Mouse (Mus musculus) hindbrain, postnatal 0 days (tissue): ENCODE results near the gene Sele. TPM values are rescaled to one million over a fixed set of nuclear protein-coding genes. Genes with fewer than 3 reads are reported as not detected.

Experiments used
- ATAC-seq: fragments of 200-750 bp; cut with Nextera tagmentation; 2 replicates; pipeline ENCODE4 v1.8.0; 2017; ENCODE audit warnings: mild to moderate bottlenecking, moderate TSS enrichment, moderate library complexity
- DNase-seq: peaks from one replicate; pipeline ENCODE4 v3.0.0-alpha.2; 2015; ENCODE audit warnings: low spot score
- H3K27ac ChIP-seq: fragments of 300-500 bp; sonication (generic); 2 replicates; pipeline ENCODE4 v1.5.1; 2014; ENCODE audit warnings: mild to moderate bottlenecking
- H3K27me3 ChIP-seq: fragments of 300-500 bp; sonication (generic); 2 replicates; pipeline ENCODE4 v1.6.1; 2014; ENCODE audit warnings: low read length, mixed read lengths; ENCODE audit not compliant: insufficient read depth
- H3K36me3 ChIP-seq: fragments of 300-500 bp; sonication (generic); 2 replicates; pipeline ENCODE4 v1.6.1; 2014; ENCODE audit warnings: low read length, mixed read lengths; ENCODE audit not compliant: insufficient read depth
- H3K4me1 ChIP-seq: fragments of 300-500 bp; sonication (generic); 2 replicates; pipeline ENCODE4 v1.6.1; 2014; ENCODE audit warnings: antibody characterized with exemption, low read length, mixed read lengths; ENCODE audit not compliant: insufficient read depth
- H3K4me2 ChIP-seq: fragments of 300-500 bp; sonication (generic); 2 replicates; pipeline ENCODE4 v1.6.1; 2014; ENCODE audit warnings: low read depth, mild to moderate bottlenecking, low read length, moderate library complexity, mixed read lengths
- H3K4me3 ChIP-seq: fragments of 300-500 bp; sonication (generic); 2 replicates; pipeline ENCODE4 v1.5.1; 2014; ENCODE audit warnings: low read length
- H3K9ac ChIP-seq: fragments of 300-500 bp; sonication (generic); replicated peaks from 2 replicates; pipeline ENCODE4 v1.6.1; 2014; ENCODE audit warnings: mild to moderate bottlenecking, low read length, moderate library complexity, mixed read lengths
- H3K9me3 ChIP-seq: fragments of 300-500 bp; sonication (generic); 2 replicates; pipeline ENCODE4 v1.6.1; 2016; ENCODE audit warnings: low read length, mixed read lengths
- CTCF ChIP-seq: IDR thresholded peaks from 2 replicates; pipeline ENCODE4 v1.5.1; 2016; ENCODE audit warnings: antibody characterized with exemption, control low read depth, low read depth
- WGBS: fragments of 180-500 bp; shearing (Covaris S2); extraction: QIAGEN DNeasy Blood & Tissue Kit; methylation state at CpG from one replicate; pipeline ENCODE4 v1.1.7; 2014; 5-methylcytosine and 5-hydroxymethylcytosine counted together
- polyA plus RNA-seq: library from polyadenylated mRNA; unstranded; fragments of >200 nt; fragmentation: Nextera tagmentation; extraction: Ambion mirVana; gene quantifications from 2 replicates; pipeline ENCODE4 v1.2.1, GENCODE M21; 2015
- total RNA-seq: library from RNA; depleted of rRNA; stranded (reverse); fragments of >200 nt; gene quantifications from 2 replicates; pipeline ENCODE4 v1.2.3, GENCODE M21; 2014

Gene Sele
- total and polyA plus RNA-seq, 2 experiments from 2014 or later, result not detected

GRCm38 (mm10) chr1:164073091-164073490, 25.1 kb downstream of the Sele start:
- 86% methylated on average over 9 of the region's 9 CpGs for WGBS
- no peak for TF ChIP-seq CTCF
- H3K4me1 ChIP-seq, result no peaks in the 10 kb centered on the region

GRCm38 (mm10) chr1:164073803-164074202, 25.8 kb downstream of the Sele start:
- TF ChIP-seq CTCF, result no peak
- Histone ChIP-seq H3K4me3 (no peak overlapping the region), H3K4me2 (no peak overlapping the region), H3K27ac (no peak overlapping the region), H3K27me3 (no peaks in the 10 kb centered on the region), H3K36me3 (no peaks in the 10 kb centered on the region), H3K9me3 (no peaks in the 10 kb centered on the region), H3K9ac (no peak overlapping the region), H3K4me1 (no peaks in the 10 kb centered on the region)
- 90% methylated on average over 7 of the region's 7 CpGs for WGBS
- ATAC-seq, result no peak
- no peak for DNase-seq

More at GRCm38 (mm10) chr1:164073091-164073490, 25.1 kb downstream of the Sele start:
- H3K27me3 ChIP-seq, result no peaks in the 10 kb centered on the region
- H3K4me3 ChIP-seq, result no peak overlapping the region
- H3K27ac ChIP-seq, result no peak overlapping the region
- no peaks in the 10 kb centered on the region for H3K9me3 ChIP-seq
- no peaks in the 10 kb centered on the region for H3K36me3 ChIP-seq
- no peak overlapping the region for H3K4me2 ChIP-seq
- H3K9ac ChIP-seq, result no peak overlapping the region
- ATAC-seq, result no peak
- DNase-seq, result no peak

- no peak for TF ChIP-seq CTCF
- ATAC-seq, result no peak
- no peaks in the 10 kb centered on the region for H3K36me3 ChIP-seq
- H3K4me1 ChIP-seq, result no peaks in the 10 kb centered on the region
- DNase-seq, result no peak
- no peak overlapping the region for H3K4me3 ChIP-seq
- H3K27ac ChIP-seq, result no peak overlapping the region
- no peaks in the 10 kb centered on the region for H3K27me3 ChIP-seq
- no peak overlapping the region for H3K4me2 ChIP-seq
- H3K9ac ChIP-seq, result no peak overlapping the region
- WGBS, result 92% methylated on average over 2 of the region's 2 CpGs
- no peaks in the 10 kb centered on the region for H3K9me3 ChIP-seq
These were observed 26.6 kb downstream of the Sele start for GRCm38 (mm10) chr1:164074606-164075140.

- WGBS, result 93% methylated on average over 1 of the region's 1 CpGs
These were observed 27.4 kb downstream of the Sele start for GRCm38 (mm10) chr1:164075416-164075815.

GRCm38 (mm10) chr1:164076441-164076840, 28.4 kb downstream of the Sele start:
- Histone ChIP-seq H3K9me3 (no peaks in the 10 kb centered on the region), H3K9ac (no peak overlapping the region), H3K4me2 (no peak overlapping the region), H3K27me3 (no peaks in the 10 kb centered on the region), H3K36me3 (no peaks in the 10 kb centered on the region), H3K4me3 (no peak overlapping the region), H3K4me1 (no peaks in the 10 kb centered on the region), H3K27ac (no peak overlapping the region)
- 67% methylated on average over 1 of the region's 1 CpGs for WGBS
- ATAC-seq (no peak), DNase-seq (no peak)
- TF ChIP-seq CTCF, result no peak

More at GRCm38 (mm10) chr1:164075416-164075815, 27.4 kb downstream of the Sele start:
- H3K27ac ChIP-seq, result no peak overlapping the region
- ATAC-seq, result no peak
- no peaks in the 10 kb centered on the region for H3K27me3 ChIP-seq
- no peaks in the 10 kb centered on the region for H3K4me1 ChIP-seq
- H3K9me3 ChIP-seq, result no peaks in the 10 kb centered on the region
- no peak overlapping the region for H3K9ac ChIP-seq
- TF ChIP-seq CTCF, result no peak
- no peak for DNase-seq
- no peak overlapping the region for H3K4me2 ChIP-seq
- H3K4me3 ChIP-seq, result no peak overlapping the region
- H3K36me3 ChIP-seq, result no peaks in the 10 kb centered on the region

GRCm38 (mm10) chr1:164077031-164077430, 29.0 kb downstream of the Sele start:
- WGBS, result 94% methylated on average over 3 of the region's 3 CpGs
- H3K4me3 ChIP-seq, result no peak overlapping the region
- no peaks in the 10 kb centered on the region for H3K4me1 ChIP-seq
- no peak overlapping the region for H3K9ac ChIP-seq
- H3K27me3 ChIP-seq, result no peaks in the 10 kb centered on the region
- no peaks in the 10 kb centered on the region for H3K9me3 ChIP-seq
- ATAC-seq (no peak), DNase-seq (no peak)
- TF ChIP-seq CTCF, result no peak
- H3K27ac ChIP-seq, result no peak overlapping the region
- no peaks in the 10 kb centered on the region for H3K36me3 ChIP-seq
- no peak overlapping the region for H3K4me2 ChIP-seq

GRCm38 (mm10) chr1:164078323-164078741, 30.3 kb downstream of the Sele start:
- Histone ChIP-seq H3K4me1 (no peaks in the 10 kb centered on the region), H3K36me3 (no peaks in the 10 kb centered on the region), H3K4me3 (no peak overlapping the region), H3K4me2 (no peak overlapping the region), H3K27ac (no peak overlapping the region), H3K9me3 (no peaks in the 10 kb centered on the region), H3K27me3 (no peaks in the 10 kb centered on the region), H3K9ac (no peak overlapping the region)
- TF ChIP-seq CTCF, result no peak
- ATAC-seq (no peak), DNase-seq (no peak)
- WGBS, result 85% methylated on average over 4 of the region's 4 CpGs
